Comparison of ENCODE assay signal across 19 mouse cellular contexts in the genomic region with DNA sequence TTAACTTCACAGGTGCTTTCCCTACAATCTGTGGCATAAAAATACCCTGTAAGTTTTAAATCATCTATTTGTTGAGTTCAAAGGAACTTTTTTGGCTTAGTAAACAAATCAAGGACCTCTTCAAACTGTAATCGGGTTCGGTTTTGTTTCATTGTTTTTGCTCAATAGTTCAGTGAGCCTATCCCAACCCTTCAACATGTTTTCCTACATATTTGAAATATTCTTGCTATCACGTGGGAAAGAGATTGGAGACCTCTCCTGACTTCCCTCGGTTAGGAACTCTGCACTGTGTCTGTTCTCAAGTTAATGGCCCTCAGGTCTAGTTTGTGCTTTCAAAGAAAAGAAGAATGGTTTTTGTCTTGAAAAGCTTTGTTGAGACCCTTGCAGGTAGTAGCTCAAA.
A peak's percentile ranks its signal among the peaks of the same experiment; 100 is the strongest.
DNase-seq lines count a peak whose midpoint lies in the region; ATAC-seq and TF ChIP-seq lines count a peak whose summit lies in the region.
"Had no signal": no experiment of that assay in that cellular context is flagged by ENCODE, and none has a peak within 500 bp of the region (broad histone marks: within the 10 kb centered on the region; RNA-seq: fewer than 3 reads in every experiment).

No protein-coding gene starts in this region.

- H3K4me3 ChIP-seq in lung, postnatal 0 days (ENCODE audit: low read depth, low read length), result no peak overlapping the region
- H3K4me3 ChIP-seq: embryonic facial prominence, embryonic 10.5 days; embryonic facial prominence, embryonic 12.5 days; forebrain, embryonic 13.5 days; forebrain, embryonic 15.5 days had no signal

- H3K4me2 ChIP-seq in lung, postnatal 0 days (replicated peaks; ENCODE audit: low read depth, low read length), result peak overlapping the region; percentile 17; the same call in 1 of the 2 replicates
- H3K4me2 ChIP-seq: embryonic facial prominence, embryonic 12.5 days; forebrain, embryonic 13.5 days; forebrain, embryonic 15.5 days had no signal

- TF ChIP-seq EP300 in lung, postnatal 0 days (IDR thresholded peaks at IDR 0.05), result peak; percentile 51

- TF ChIP-seq CTCF in lung, postnatal 0 days (IDR thresholded peaks at IDR 0.05), result no peak

- peak; percentile 36 for DNase-seq in lung, postnatal 0 days (ENCODE audit: low spot score)
- no peak for DNase-seq in lung, postnatal 10 days
- peak; percentile 1 for DNase-seq in lung, postnatal 36 days
- no peak for DNase-seq in lung, postnatal 4 days
- DNase-seq in heart, adult 18-20 months, result no peak
- DNase-seq: adrenal gland, adult 8-10 months; adrenal gland, postnatal 14 days; adrenal gland, postnatal 36 days; cerebellum, adult 11-12 months; cerebellum, adult 2 months; cerebellum, adult 9-10 months; cerebellum, postnatal 10 days; cerebellum, postnatal 25 days; forebrain, postnatal 0 days had no signal

- H3K27me3 ChIP-seq in lung, postnatal 0 days (replicated peaks; ENCODE audit: insufficient read depth, low read length), result no peaks in the 10 kb centered on the region
- H3K27me3 ChIP-seq: embryonic facial prominence, embryonic 12.5 days; forebrain, embryonic 13.5 days; forebrain, embryonic 15.5 days had no signal

- WGBS in lung, postnatal 0 days, result 58% methylated on average over 4 of the region's 4 CpGs

- H3K36me3 ChIP-seq in lung, postnatal 0 days (ENCODE audit: insufficient read depth, low read length), result no peaks in the 10 kb centered on the region
- H3K36me3 ChIP-seq: embryonic facial prominence, embryonic 10.5 days; embryonic facial prominence, embryonic 12.5 days; forebrain, embryonic 15.5 days had no signal

- H3K9ac ChIP-seq in lung, postnatal 0 days (replicated peaks; ENCODE audit: low read depth), result no peak overlapping the region
- H3K9ac ChIP-seq: embryonic facial prominence, embryonic 12.5 days; forebrain, embryonic 13.5 days; forebrain, embryonic 15.5 days; forebrain, postnatal 0 days had no signal

- H3K9me3 ChIP-seq in lung, postnatal 0 days (ENCODE audit: low read length), result no peaks in the 10 kb centered on the region
- H3K9me3 ChIP-seq: embryonic facial prominence, embryonic 10.5 days; embryonic facial prominence, embryonic 12.5 days; forebrain, embryonic 13.5 days; forebrain, embryonic 15.5 days had no signal

- peak; percentile 82 for ATAC-seq in lung, postnatal 0 days
- ATAC-seq: activated CD4-positive, CD25-positive, alpha-beta regulatory T cell, adult 4 months; forebrain, embryonic 13.5 days; forebrain, embryonic 15.5 days; forebrain, postnatal 0 days had no signal

- H3K27ac ChIP-seq in lung, postnatal 0 days (ENCODE audit: low read length), result peak overlapping the region; percentile 4; the same call in 1 of the 2 replicates
- H3K27ac ChIP-seq: embryonic facial prominence, embryonic 10.5 days; embryonic facial prominence, embryonic 12.5 days; forebrain, embryonic 13.5 days; forebrain, embryonic 15.5 days had no signal

- no peaks in the 10 kb centered on the region for H3K4me1 ChIP-seq in lung, postnatal 0 days (ENCODE audit: insufficient read depth, low read depth, low read length)

Comparison
In these comparisons a context has a peak if more than half of its experiments do, and no peak if none do; other contexts are left out.
1. DNase-seq: peak in lung, postnatal 0 days (single experiment) and lung, postnatal 36 days (single experiment); none in lung, postnatal 10 days (single experiment), lung, postnatal 4 days (0 of 2) and heart, adult 18-20 months (0 of 2).